Mouse (Mus musculus) erythroblast, embryonic 14.5 days (primary cell): ENCODE data around the gene Usp40.

Experiments used
- GATA1 ChIP-seq: IDR thresholded peaks from 2 replicates; pipeline ENCODE4 v1.6.1; 2012; ENCODE audit warnings: low read length, inconsistent platforms, mixed read lengths
- TAL1 ChIP-seq: IDR thresholded peaks from 3 replicates; pipeline ENCODE4 v1.6.1; 2012; ENCODE audit warnings: low read length, inconsistent platforms, mixed read lengths

GRCm38 (mm10) chr1:88055088-88055487 lies 46.7 kb upstream of the Usp40 start, which contains the start of gene Ugt1a10:
- TF ChIP-seq GATA1 (no peak), TAL1 (no peak)
